Mouse (Mus musculus) testis, postnatal 14 days (tissue): ENCODE results near the gene Lingo3.
"Not testable (repeated sequence)": the region's sequence is repeated elsewhere in the genome, so short reads cannot be mapped to it uniquely, and the experiment has no call there.

Experiments
- DNase-seq: peaks from one replicate; pipeline ENCODE4 v3.0.0; 2021; ENCODE audit warnings: low spot score

Gene Lingo3

GRCm38 (mm10) chr10:80843087-80843930 lies 530 bp downstream of the Lingo3 start:
- no peak for DNase-seq

DNA sequence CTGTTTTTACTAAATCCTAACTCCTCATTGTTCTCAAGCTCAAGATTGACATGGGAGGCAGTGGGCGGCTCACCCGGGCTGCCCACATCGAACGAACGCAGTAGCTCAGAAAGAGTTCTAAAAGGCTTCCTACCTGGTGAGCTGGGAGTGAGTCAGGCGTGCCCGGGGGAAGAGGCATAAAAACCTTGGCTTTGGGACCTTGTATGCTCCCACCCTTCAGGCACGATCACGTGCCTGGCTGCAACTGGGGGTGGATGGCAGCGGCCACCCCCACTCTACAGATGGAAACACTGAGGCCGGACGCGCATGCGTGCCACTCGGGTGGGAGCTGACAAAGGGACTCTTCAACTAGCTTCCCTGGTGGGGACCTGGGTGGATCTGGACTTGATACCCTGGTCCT lies 1.5 kb downstream of the Lingo3 start:
- DNase-seq = no peak

DNA sequence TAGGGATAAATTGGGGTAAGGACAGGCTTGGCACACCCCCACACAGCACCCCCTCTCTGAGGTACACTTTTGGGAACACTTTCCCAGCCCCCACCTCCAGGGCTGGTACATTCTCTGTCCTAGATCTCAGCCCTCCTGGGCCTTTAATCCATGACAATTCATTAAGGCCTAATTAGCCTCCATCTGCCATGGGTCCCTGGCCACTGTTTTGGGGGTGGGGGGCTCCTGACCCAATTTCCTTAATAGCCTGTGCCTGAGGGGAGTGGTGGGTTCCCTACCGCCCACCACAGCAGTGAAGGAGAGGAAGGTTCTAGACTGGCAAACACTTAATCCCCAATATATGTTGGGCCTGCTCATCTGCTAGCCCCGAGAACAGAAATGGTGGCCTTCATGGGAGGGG lies 2.2 kb downstream of the Lingo3 start:
- DNase-seq = no peak

- no peak for DNase-seq
Measured at GRCm38 (mm10) chr10:80839848-80840247, 4.0 kb downstream of the Lingo3 start.

- no peak for DNase-seq
Measured at GRCm38 (mm10) chr10:80838346-80838912, 5.4 kb downstream of the Lingo3 start.

DNA sequence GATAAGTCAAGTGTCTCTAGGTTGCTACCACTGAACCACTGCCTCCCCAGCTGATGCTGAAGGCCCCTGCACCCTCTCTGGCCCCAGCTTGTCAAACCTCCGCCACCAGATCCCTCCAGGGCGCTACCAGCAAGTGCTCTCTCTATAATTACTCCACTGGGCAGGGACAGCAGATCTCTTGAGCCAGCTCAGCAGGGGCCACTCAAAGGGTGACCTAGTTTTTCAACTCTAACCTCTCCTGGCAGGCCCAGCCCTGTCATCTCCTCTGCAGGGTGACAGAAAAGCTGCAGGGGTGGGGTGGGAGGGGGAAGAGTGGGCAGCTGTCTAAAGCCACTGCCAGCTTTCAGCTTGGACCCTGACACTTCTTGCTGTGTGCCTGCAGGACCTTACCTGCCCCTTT lies 6.0 kb downstream of the Lingo3 start:
- DNase-seq = no peak

DNA sequence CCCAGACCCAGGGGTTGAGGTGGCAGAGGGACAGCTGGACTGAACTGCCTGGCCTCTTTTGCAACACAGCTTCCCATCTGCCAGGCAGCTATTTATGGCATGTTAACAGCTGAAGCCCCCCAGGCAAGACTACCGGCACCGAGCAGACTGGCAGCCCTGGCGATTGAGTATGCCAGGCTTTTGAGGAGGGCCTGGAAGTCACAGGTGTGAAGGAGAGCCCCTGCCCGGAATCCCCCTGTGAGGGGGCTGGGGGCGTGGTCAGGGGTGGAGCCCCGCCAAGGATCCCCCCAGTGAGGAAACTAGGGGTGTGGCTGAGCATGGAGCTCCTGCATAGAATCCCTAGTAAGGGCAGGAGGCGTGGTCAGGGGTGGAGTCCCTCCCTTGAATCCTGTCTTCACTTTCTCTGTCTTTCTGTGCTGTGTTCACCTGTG lies 6.9 kb downstream of the Lingo3 start:
- DNase-seq = no peak

GRCm38 (mm10) chr10:80835617-80836016 lies 8.2 kb downstream of the Lingo3 start:
- DNase-seq = no peak

- DNase-seq = no peak
Measured at GRCm38 (mm10) chr10:80832818-80833217, 11.0 kb downstream of the Lingo3 start.

GRCm38 (mm10) chr10:80831136-80831535 lies 12.7 kb downstream of the Lingo3 start:
- peak; percentile 76 for DNase-seq

GRCm38 (mm10) chr10:80829359-80830278 lies 14.2 kb downstream of the Lingo3 start:
- no peak for DNase-seq

DNA sequence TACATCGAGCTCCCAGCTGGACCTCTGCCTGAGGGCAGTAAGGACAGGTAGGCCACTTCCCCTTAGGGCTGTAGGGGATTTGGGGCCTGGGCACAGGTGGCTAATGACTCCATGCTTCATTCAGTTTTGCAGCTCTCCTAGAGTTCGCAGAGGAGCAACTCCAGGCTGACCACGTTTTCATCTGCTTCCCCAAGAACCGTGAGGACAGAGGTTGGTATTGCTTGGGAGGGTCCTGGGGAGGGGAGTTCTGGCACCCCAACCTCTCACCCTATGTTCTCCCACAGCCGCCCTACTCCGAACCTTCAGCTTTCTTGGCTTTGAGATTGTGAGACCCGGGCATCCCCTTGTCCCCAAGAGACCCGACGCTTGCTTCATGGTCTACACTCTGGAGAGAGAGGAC lies 15.3 kb downstream of the Lingo3 start:
- DNase-seq = not testable (repeated sequence)

DNA sequence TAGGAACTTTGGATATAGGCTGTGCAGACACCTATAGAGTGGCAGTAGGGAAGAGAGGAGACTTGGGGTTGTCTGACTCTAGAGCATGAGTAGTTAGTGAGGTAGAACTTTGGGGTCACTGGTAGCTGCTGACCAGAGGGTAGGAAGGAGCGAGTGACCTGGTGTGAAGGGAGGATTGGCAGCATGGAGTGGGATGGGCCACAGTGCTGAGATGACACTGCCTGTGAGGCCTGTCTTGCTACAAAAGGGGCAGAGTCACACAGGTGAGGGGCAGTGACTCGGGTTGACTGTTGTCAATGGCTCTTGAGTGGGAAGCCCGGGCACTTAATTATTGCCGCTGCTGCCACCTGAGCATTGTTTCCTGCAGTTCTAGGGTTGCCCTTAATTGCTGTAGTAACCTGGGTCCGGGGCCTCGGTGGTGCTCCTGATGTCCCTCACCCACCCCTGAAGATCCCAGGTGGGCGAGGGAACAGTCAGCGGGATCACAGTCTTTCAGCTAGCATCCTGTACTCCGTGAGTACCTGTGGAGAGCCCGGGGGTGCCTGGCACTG lies 15.9 kb downstream of the Lingo3 start:
- DNase-seq = no peak

GRCm38 (mm10) chr10:80827063-80827869 lies 16.6 kb downstream of the Lingo3 start:
- DNase-seq = no peak

DNA sequence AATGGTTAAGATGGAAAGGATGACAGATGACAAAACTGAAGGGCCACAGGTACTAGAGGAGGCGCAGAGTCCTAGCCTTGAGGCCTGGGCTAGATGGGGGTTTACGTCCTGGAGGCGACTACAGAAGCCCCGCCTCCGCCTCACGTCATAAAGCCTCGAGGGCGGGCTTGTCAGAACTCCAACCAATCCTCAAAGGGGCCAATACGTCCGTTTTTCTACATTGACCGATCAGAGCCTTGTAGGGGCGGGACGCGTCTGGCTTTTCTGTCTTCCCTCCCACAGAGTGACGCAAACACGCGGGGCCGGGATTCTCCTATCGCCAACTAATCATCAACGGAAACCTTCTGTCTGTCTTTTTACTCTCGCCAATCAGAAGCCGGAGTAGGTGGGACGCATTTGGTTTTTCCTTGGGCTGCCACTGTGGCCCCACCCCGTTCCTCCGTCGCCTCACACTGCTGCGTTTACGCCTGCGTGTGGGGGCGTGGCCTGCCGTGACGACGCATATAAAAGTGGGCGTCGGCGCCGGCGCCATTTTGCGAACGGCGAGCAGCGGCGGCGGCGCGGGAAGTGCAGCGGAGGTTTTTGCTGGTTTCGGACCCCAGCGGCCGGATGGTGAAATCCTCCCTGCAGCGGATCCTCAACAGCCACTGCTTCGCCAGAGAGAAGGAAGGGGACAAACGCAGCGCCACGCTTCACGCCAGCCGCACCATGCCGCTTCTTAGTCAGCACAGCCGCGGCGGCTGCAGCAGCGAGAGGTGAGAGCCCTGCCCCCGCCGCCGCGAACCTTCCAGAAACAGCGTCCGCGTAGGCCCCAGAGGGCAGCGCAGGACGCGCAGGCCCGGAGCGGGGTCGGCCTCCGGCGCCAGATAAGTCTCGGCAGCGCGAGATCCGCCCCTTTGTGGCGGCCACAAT lies 17.4 kb downstream of the Lingo3 start, which contains the start of gene Oaz1:
Oaz1 (plus strand) TSS at position 506 of the 912 bp plus-strand sequence.
- DNase-seq = peak; percentile 99

DNA sequence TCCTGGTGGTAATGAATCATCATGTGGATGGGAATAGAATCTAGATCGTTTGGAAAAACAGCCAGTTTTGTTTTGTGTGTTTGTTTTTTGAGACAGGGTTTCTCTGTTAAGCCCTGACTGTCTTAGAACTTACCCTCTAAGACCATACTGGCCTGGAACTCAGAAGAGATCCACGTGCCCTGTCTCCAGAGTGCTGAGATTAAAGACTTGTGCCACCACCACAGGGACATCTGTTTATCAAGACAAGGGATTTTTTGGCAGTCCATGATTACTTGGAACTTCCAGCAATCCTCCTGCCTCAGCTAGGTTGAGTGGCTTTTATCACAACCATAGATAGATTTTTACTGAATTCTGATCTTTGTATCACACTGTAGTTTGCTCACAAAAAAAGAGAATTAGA lies 19.0 kb downstream of the Lingo3 start:
- no peak for DNase-seq

DNA sequence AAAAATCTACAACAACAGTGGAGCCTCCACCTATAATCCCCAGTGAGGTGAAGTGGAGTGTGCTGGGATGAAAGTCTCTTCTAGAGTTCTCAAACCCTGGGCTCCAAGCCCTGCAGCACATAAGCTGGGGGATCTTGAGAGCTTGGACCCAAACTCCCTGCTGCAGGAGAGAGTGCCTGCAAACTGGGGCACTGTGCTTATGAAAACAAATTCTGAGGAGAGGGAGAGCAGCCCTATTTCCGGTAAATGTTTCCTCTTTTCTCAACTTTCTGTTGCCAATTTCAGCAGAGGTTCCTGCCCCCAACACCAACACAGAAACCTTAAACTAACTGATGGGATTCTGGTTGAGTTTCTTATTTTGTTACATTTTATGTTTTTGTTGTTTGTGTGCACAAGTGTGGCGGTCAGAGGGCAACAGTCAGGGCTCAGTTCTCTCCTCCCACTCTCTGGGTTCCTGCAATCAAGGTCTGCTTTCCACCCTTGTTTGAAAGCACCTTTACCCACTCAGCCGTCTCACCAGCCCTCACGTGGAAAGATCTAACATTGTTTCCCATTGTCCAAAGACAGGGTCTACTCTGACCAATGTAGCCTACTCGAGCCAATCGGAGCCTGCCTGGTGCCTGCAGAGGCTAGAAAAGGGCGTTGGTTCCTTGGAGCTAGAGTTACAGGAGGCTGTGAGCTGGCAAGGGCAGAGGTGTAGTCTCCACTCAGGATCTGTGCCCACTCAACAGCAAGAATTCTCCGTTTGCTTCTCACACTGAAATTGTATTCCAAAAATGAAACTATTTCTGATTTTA lies 19.8 kb downstream of the Lingo3 start:
- peak; percentile 82 for DNase-seq

DNA sequence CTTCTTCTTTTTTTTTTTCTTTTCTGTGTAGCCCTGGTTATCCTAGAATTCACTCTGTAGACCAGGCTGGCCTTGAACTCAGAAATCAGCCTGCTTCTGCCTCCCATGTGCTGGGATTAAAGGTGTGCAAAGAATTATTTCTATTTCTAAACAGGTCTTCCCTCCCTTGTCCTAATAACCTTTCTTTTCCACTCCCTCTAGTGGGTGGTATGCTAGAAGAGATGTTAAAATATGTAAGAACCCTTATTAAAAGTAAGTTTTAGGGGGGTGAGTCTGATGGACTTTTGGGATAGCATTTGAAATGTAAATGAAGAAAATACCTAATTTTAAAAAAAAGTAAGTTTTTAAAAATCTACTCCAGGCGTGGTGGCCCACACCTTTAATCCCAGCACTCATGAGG lies 20.5 kb downstream of the Lingo3 start:
- no peak for DNase-seq

- DNase-seq = no peak
Measured at GRCm38 (mm10) chr10:80822528-80822927, 21.3 kb downstream of the Lingo3 start.
